Mouse (Mus musculus) liver, embryonic 15.5 days (tissue): ENCODE data around the gene Sart1. TPM values are rescaled to one million over a fixed set of nuclear protein-coding genes. Genes with fewer than 3 reads are reported as not detected.

Experiments
- ATAC-seq: fragments of 200-750 bp; cut with Nextera tagmentation; 2 replicates; pipeline ENCODE4 v1.8.0; 2017; ENCODE audit warnings: moderate number of reproducible peaks, mild to moderate bottlenecking, moderate library complexity; ENCODE audit not compliant: insufficient read depth
- H3K27ac ChIP-seq: fragments of 300-500 bp; sonication (generic); replicated peaks from 2 replicates; pipeline ENCODE4 v1.5.1; 2015; ENCODE audit warnings: mild to moderate bottlenecking, inconsistent platforms
- H3K27me3 ChIP-seq: fragments of 300-500 bp; sonication (generic); 2 replicates; pipeline ENCODE4 v1.6.1; 2015; ENCODE audit warnings: mild to moderate bottlenecking, inconsistent platforms
- H3K36me3 ChIP-seq: fragments of 300-500 bp; sonication (generic); replicated peaks from 2 replicates; pipeline ENCODE4 v1.6.1; 2015; ENCODE audit warnings: moderate library complexity, mild to moderate bottlenecking, inconsistent platforms
- H3K4me1 ChIP-seq: fragments of 300-500 bp; sonication (generic); replicated peaks from 2 replicates; pipeline ENCODE4 v1.6.1; 2015; ENCODE audit warnings: inconsistent platforms
- H3K4me2 ChIP-seq: fragments of 300-500 bp; sonication (generic); 2 replicates; pipeline ENCODE4 v1.6.1; 2015; ENCODE audit warnings: moderate library complexity, mild to moderate bottlenecking, inconsistent platforms
- H3K4me3 ChIP-seq: fragments of 300-500 bp; sonication (generic); replicated peaks from 2 replicates; pipeline ENCODE4 v1.5.1; 2015; ENCODE audit warnings: mild to moderate bottlenecking, inconsistent platforms
- H3K9ac ChIP-seq: fragments of 300-500 bp; sonication (generic); 2 replicates; pipeline ENCODE4 v1.6.1; 2015; ENCODE audit warnings: moderate library complexity, mild to moderate bottlenecking, inconsistent platforms
- H3K9me3 ChIP-seq: fragments of 300-500 bp; sonication (generic); replicated peaks from 2 replicates; pipeline ENCODE4 v1.6.1; 2016; ENCODE audit warnings: inconsistent platforms
- WGBS: fragments of 180-500 bp; shearing (Covaris S2); methylation state at CpG from one replicate; pipeline ENCODE4 v1.1.7; 2015; ENCODE audit warnings: mixed read lengths; ENCODE audit not compliant: insufficient replicate concordance; 5-methylcytosine and 5-hydroxymethylcytosine counted together
- polyA plus RNA-seq: library from polyadenylated mRNA; unstranded; fragments of >200 nt; fragmentation: Nextera tagmentation; extraction: Ambion mirVana; gene quantifications from 2 replicates; pipeline ENCODE4 v1.2.1, GENCODE M21; 2015

Sart1 gene
- 26.5 and 31.5 TPM in 2 replicates for polyA plus RNA-seq

DNA sequence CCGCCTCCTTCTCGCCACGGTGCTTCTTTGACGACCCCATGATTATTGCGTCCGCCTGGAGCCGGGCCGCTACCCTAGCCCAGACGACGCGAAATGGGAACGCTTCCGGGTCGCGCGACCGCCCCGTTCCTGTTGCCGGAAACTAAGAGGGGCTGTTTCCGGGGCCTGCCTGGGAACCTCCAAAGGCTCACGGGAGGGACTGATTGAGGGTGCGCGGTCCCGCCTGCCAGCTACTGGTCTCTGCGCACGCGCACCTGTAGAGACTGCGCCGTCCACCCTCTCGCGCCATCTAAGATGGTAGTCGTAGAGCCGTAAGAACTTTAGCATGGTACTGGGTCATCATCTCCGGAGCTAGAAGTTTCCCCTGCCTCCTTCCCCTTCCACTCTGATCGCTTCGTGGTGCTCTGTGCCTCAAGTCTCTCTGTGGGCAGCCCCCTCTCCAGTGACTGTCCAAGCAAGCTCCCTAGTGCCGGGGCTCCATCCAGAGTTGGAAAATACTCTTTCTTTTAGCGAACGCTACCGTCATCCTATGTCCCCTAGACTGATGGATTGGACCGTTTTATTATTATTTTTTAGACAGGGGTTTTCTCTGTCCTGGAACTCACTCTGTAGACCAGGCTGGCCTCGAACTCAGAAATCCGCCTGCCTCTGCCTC is at the start of gene Sart1:
Sart1 (minus strand) TSS at position 116 of the 655 bp plus-strand sequence.
- peaks cover 47% of the 10 kb centered on the region for H3K4me1 ChIP-seq
- H3K9ac ChIP-seq: peak within 1 kb of the TSS; percentile 85
- WGBS: under 1% methylated on average over 43 of the region's 43 CpGs
- no peaks in the 10 kb centered on the region for H3K27me3 ChIP-seq
- H3K9me3 ChIP-seq: no peaks in the 10 kb centered on the region
- peak; percentile 92 for ATAC-seq
- H3K4me3 ChIP-seq: peak within 1 kb of the TSS; percentile 88
- peaks cover 24% of the 10 kb centered on the region for H3K36me3 ChIP-seq
- H3K27ac ChIP-seq: peak within 1 kb of the TSS; percentile 87
- H3K4me2 ChIP-seq: peak within 1 kb of the TSS; percentile 87

DNA sequence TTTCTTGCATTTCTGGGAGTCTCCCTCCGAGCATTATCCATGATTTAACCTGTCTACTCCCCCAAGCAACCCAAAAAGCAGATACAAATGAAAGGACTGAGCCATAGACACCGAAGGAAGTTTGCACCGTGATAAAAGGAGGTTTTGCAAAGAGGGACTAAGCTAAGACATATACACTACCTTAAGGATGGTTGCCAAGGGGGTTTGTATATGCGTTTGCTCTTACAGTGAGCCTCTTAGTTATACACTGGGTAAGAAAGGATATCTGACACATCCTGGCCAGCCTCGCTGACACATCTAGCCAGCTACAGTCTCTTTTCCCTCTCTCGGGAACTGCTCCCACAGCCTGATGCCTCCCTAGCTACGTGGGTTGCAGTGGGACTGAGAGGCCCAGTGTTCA is 45.4 kb upstream of the Sart1 start:
- no peaks in the 10 kb centered on the region for H3K9me3 ChIP-seq
- peak overlapping the region; percentile 64; the same call in 1 of the 2 replicates for H3K27ac ChIP-seq
- no peaks in the 10 kb centered on the region for H3K36me3 ChIP-seq
- ATAC-seq: no peak
- peaks cover 18% of the 10 kb centered on the region for H3K27me3 ChIP-seq
- peaks cover 17% of the 10 kb centered on the region for H3K4me1 ChIP-seq
- H3K4me2 ChIP-seq: peak overlapping the region; percentile 81
- H3K9ac ChIP-seq: no peak overlapping the region
- H3K4me3 ChIP-seq: no peak overlapping the region
- WGBS: 47% methylated on average over 7 of the region's 7 CpGs

DNA sequence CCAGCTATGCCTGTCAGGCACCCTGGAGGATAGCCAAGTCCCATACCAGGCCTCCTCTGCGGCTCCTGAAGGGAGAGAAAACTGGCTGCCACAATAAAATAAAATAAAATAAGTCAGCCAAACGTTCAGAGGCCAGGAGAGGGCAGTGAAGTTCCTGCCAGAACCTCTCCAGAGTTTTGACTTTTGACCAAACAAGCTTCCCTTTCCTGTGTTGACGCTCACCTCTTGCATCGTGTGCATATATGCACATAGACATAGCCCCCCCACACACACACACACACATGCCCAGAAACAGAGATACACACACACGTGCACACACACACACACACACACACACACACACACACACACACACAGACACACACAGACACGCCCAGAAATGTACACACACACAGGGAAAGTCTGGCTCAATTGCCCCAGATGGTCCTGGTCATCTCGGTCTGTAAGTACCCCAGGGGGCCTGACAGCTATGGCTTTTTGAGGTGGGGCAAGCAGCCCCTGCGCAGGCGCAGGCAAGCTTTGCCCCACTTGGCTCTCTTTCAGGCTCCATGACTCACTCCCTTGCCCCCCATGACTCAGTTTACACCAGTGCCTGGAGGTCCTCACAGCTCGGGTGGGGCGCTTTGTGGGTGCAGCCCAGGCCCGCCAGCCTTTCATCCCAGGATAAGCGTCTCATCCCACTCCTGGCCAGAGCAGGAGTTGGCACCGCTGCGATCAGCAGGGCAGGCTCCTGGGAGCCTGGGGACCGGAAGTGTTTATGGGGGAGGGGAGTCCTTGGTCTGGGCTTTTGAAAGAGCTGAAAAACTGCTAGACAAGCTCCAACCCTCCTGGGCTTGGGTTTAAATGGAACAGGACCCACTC is 44.7 kb upstream of the Sart1 start:
- peak; percentile 45 for ATAC-seq
- 5% methylated on average over 16 of the region's 16 CpGs for WGBS
- no peaks in the 10 kb centered on the region for H3K36me3 ChIP-seq
- peak overlapping the region; percentile 64; the same call in 1 of the 2 replicates for H3K27ac ChIP-seq
- H3K4me2 ChIP-seq: peak overlapping the region; percentile 81
- H3K9me3 ChIP-seq: no peaks in the 10 kb centered on the region
- H3K4me1 ChIP-seq: peaks cover 17% of the 10 kb centered on the region
- peak overlapping the region; percentile 51 for H3K4me3 ChIP-seq
- peaks cover 18% of the 10 kb centered on the region for H3K27me3 ChIP-seq
- H3K9ac ChIP-seq: peak overlapping the region; percentile 46; the same call in 1 of the 2 replicates

DNA sequence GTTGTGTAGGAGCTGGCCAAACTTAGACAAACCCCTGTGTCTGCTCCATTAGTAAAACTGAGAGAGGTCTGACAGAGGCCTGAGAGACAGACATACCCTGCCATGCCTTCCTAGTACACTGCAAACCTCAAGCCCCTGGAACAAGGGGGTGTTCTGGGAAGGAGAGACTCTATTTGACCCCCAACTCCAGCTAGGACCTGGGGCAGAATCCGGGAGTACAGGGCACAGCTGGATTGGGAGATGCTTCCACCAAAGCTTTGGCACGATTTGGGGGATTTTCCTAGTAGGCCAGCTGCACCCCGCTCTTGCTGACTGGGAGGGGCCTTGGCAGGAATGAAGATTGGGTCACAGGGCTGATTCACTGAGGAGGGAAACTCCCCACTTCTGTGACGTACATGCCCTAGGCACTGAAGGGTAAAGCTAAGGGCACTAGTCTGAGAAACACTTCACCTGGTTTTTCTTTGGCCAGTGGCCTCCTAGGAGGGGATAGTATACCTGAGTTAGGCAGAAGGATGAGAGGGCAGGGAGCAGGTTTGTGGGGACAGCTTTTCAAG is 43.5 kb upstream of the Sart1 start:
- 56% methylated on average over 4 of the region's 4 CpGs for WGBS
- Histone ChIP-seq H3K27me3 (peaks cover 14% of the 10 kb centered on the region), H3K4me3 (no peak overlapping the region), H3K9me3 (no peaks in the 10 kb centered on the region), H3K4me1 (peaks cover 17% of the 10 kb centered on the region), H3K27ac (no peak overlapping the region), H3K9ac (no peak overlapping the region), H3K36me3 (peaks cover 4% of the 10 kb centered on the region; the same call in 1 of the 2 replicates), H3K4me2 (no peak overlapping the region)
- no peak for ATAC-seq

DNA sequence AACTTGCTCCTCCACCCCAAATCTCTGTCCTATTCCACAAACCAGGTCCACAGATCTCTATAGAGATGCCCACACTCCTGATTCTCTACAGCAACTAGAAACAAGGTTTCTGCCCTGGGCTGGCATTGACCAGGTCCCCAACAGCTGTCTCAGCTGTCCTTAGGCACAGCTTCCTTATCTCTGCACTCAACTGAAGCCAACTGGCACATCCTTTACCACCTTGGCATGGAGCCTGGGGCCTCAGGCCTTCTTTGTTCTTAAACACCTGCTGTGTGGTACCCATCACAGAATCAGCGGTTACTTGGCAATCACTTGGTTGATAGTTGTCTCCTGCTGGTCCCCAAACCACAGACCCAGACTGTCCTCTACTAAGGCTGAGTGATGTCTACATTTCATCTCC is 41.9 kb upstream of the Sart1 start:
- ATAC-seq: no peak
- H3K36me3 ChIP-seq: peaks cover 15% of the 10 kb centered on the region
- WGBS: 64% methylated on average over 1 of the region's 1 CpGs
- H3K9me3 ChIP-seq: no peaks in the 10 kb centered on the region
- H3K27ac ChIP-seq: no peak overlapping the region
- H3K4me2 ChIP-seq: no peak overlapping the region
- H3K4me1 ChIP-seq: peaks cover 32% of the 10 kb centered on the region
- peaks cover 11% of the 10 kb centered on the region for H3K27me3 ChIP-seq
- H3K9ac ChIP-seq: no peak overlapping the region
- no peak overlapping the region for H3K4me3 ChIP-seq

DNA sequence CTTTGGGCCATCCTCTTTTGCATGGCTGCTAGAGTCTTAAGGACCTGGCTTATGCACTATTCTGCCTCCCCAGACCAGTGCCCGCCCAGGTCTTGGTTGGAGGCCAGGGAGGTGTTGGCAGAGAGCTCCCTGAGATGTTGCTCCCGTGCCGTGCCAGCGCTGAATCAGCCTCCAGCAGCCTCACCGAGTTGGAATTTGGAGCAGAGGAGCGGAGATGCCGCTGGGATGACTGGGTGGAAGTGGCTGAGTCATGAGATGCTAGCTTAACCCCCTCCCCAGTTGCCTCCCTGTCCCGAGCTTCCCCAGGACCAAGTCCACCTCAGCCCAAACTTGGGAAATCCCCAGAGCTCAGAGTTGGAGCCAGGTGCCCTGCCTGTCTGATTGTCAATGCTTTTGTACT is 41.3 kb upstream of the Sart1 start:
- no peak for ATAC-seq
- H3K36me3 ChIP-seq: peaks cover 15% of the 10 kb centered on the region

DNA sequence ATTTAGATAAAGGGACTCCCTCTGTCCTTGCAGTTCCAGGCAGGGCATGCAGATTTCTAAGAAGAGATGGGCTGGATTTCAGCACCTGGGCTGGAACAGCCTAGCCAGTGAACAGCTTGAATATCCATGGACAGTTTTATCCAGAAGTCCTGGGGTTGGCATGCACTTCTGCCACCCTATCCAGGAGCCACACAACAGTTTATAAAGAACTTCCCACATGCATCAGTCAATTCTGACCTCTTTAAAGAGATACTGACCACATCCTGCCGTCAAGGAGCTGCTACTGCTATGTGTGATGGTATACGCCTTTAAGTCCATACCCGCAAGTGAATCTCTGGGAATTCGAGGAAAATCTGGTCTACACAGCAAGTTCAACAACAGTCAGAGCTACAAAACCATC is 40.7 kb upstream of the Sart1 start:
- 63% methylated on average over 4 of the region's 4 CpGs for WGBS
- peaks cover 36% of the 10 kb centered on the region for H3K4me1 ChIP-seq
- H3K4me2 ChIP-seq: no peak overlapping the region
- no peak overlapping the region for H3K4me3 ChIP-seq
- H3K27me3 ChIP-seq: peaks cover 2% of the 10 kb centered on the region; the same call in 1 of the 2 replicates
- H3K27ac ChIP-seq: no peak overlapping the region
- peaks cover 15% of the 10 kb centered on the region for H3K36me3 ChIP-seq
- H3K9me3 ChIP-seq: no peaks in the 10 kb centered on the region
- ATAC-seq: no peak
- no peak overlapping the region for H3K9ac ChIP-seq

More for the DNA sequence above, 41.3 kb upstream of the Sart1 start:
- Histone ChIP-seq H3K4me1 (peaks cover 32% of the 10 kb centered on the region), H3K27me3 (peaks cover 7% of the 10 kb centered on the region), H3K4me2 (no peak overlapping the region), H3K9me3 (no peaks in the 10 kb centered on the region), H3K9ac (no peak overlapping the region), H3K27ac (no peak overlapping the region), H3K4me3 (no peak overlapping the region)
- 57% methylated on average over 8 of the region's 8 CpGs for WGBS

DNA sequence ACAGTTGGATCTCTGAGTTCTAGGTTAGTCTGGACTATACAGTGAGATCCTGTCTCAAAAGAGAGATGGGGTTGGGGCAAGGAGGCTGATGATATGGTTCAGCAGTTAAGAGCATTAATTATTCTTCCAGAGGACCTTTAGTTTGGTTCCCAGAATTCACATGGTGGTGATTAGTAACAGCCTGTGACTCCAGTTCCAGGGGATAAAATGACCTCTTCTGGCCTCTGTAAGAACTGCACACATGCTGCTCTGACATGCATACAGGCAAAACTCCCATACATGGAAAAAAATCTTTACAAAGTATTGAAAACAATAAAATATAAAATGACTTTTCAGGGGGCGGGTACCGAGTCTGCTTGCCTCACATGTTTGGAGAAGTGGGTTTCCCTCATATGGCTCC is 39.6 kb upstream of the Sart1 start:
- Histone ChIP-seq H3K9ac (no peak overlapping the region), H3K27ac (no peak overlapping the region), H3K27me3 (no peaks in the 10 kb centered on the region), H3K36me3 (peaks cover 18% of the 10 kb centered on the region), H3K4me3 (no peak overlapping the region), H3K4me2 (no peak overlapping the region), H3K9me3 (no peaks in the 10 kb centered on the region), H3K4me1 (peaks cover 37% of the 10 kb centered on the region)
- ATAC-seq: no peak
- 66% methylated on average over 2 of the region's 2 CpGs for WGBS

DNA sequence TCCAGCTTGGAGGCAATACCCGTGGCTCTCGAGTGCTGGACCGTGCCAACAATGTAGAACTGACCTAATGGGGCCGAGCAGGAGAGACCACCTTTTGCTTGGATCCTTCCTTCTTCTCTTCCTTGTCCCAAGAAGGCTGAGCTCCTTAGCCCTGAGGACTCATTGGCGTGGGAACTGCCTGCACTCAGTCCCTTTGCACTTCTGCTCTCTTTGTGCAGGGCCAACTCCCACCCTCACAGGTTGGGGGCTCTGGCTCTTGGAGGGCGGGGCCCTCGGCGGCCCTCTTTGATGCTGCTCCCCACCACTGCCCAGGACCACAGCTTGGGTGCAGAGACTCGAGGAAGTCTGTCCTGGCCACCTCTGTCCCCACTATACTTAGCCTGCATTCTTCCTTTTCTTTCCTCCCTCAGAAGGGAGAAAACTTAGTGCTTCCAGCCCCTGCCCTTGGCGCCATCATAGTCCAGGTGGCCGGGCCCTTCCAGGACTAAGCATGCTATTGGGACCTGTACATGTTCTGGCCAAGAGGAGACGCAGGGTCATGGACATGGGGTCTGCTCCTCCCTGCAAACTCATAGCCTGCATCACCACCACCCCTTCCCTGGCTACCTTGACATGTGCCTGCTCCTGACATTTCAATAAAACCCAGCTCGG is 38.3 kb upstream of the Sart1 start:
- peak overlapping the region; percentile 98; the same call in 1 of the 2 replicates for H3K4me2 ChIP-seq

DNA sequence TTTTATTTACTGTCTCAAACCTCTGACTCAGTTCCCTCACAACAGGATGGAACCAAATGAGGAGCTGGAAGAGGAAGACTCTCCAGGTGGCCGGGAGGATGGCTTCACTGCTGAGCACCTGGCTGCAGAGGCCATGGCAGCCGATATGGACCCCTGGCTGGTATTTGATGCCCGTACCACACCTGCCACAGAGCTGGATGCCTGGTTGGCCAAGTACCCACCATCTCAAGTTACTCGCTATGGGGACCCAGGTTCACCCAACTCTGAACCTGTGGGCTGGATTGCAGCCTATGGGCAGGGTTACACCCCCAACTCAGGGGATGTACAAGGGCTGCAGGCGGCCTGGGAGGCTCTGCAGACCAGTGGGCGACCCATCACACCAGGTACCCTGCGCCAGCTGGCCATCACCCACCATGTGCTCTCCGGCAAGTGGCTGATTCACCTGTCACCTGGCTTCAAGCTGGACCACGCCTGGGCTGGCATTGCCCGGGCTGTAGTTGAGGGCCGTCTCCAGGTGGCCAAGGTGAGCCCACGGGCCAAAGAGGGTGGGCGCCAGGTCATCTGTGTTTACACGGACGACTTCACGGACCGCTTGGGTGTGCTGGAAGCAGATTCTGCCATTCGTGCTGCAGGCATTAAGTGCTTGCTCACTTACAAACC is 37.5 kb upstream of the Sart1 start:
- Histone ChIP-seq H3K36me3 (peaks cover 31% of the 10 kb centered on the region), H3K9ac (peak overlapping the region; percentile 94), H3K4me3 (peak overlapping the region; percentile 91), H3K9me3 (no peaks in the 10 kb centered on the region), H3K27me3 (no peaks in the 10 kb centered on the region), H3K4me2 (peak overlapping the region; percentile 98), H3K4me1 (peaks cover 35% of the 10 kb centered on the region), H3K27ac (peak overlapping the region; percentile 85)
- no peak for ATAC-seq
- 78% methylated on average over 18 of the region's 18 CpGs for WGBS

More for the DNA sequence above, 38.3 kb upstream of the Sart1 start:
- Histone ChIP-seq H3K27me3 (no peaks in the 10 kb centered on the region), H3K9ac (no peak overlapping the region; the same call in 1 of the 2 replicates), H3K27ac (no peak overlapping the region), H3K9me3 (no peaks in the 10 kb centered on the region), H3K4me1 (peaks cover 35% of the 10 kb centered on the region), H3K36me3 (peaks cover 30% of the 10 kb centered on the region), H3K4me3 (peak overlapping the region; percentile 91; the same call in 1 of the 2 replicates)
- ATAC-seq: no peak
- 77% methylated on average over 13 of the region's 13 CpGs for WGBS
